Mouse (Mus musculus): ENCODE data around the gene Dnah8.

The Dnah8 gene

DNA sequence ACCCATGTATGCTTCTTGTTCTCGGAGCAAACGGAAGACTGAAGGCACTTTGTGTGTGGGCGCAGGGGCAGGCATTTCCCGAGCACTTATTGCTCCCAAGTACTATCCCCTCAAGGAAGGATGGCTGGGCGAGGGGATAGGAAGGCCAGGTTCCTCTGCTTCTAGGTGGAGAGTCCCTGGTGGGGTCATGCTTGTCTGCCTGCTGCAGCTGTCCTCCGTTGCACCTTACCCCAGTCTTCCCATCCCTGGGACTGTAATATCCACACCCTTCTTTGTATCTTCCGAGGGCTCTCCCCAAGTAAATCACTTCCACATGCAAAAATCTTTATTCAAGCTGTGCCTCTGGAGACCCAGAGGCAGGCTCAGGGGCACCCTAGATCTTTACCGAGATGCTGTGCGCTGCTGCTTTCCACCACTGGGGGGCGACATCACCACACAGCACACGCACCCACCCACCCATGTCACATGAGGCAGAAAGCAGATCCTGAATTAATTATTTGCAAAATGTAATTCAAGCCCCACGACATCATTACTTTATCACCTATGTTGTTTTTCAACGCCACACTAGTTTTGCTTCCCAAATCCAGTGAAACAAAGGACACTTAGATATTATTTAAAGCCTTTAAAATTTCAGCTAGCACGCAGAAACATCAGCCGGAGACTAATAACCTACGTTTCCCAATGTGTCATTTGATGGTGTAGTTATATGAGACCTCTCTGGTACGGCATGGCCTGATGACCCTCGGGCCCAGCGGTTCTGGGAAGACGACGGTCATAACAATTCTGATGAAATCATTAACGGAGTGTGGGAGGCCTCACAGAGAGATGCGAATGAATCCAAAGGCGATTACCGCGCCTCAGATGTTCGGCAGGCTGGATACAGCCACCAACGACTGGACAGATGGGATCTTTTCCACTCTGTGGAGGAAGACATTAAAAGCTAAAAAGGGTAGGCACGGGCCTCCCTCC lies 122.2 kb downstream of the Dnah8 start:
- in situ Hi-C loops (cut with MboI, MseI): loop anchor here (5.0 kb wide), 2 partner anchors 66 to 201 kb away; no protein-coding TSS in a partner anchor

DNA sequence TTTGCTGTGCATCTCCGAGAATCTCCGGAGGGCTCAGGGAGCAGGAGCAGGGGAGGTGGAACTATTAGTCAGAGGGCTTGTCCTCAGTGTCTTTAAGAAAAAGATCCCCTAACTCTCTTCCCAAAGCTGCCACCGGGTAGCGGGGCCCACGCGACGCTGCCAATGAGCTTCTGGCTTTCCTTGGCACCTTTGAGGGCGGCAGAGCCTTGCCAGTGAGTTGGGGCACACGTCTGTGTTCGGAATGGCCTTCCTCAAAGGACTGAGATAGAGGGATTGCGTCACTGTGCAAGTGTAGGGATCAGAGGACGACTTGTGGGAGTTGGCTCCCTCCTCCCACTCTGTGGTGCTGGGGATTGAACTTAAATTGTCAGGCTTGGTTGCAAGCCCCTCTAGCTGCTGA lies 125.2 kb downstream of the Dnah8 start:
- in situ Hi-C loops (cut with MboI, MseI): loop anchor here (5.0 kb wide), 2 partner anchors 63 to 198 kb away; no protein-coding TSS in a partner anchor

DNA sequence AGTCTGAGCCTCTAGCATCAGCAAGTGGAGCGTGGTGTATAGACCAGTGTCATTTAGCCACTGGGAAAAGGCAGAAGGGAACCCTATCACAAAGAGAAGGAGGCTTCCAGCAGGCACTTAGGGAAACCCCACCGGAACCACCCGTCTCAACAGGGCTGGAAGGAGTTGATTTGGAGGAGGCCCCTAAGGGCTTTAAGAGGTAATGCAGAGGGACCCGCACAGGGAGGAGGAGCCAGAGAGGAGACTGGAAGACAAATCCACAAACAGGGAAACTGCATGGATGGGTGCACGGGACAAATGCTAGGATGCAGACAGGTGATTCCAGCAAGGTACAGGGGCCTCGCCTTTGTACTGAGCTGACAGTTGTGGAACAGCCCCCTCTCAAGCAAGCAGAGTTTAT lies 126.1 kb downstream of the Dnah8 start:
- in situ Hi-C loops (cut with MboI, MseI): no loop called here

DNA sequence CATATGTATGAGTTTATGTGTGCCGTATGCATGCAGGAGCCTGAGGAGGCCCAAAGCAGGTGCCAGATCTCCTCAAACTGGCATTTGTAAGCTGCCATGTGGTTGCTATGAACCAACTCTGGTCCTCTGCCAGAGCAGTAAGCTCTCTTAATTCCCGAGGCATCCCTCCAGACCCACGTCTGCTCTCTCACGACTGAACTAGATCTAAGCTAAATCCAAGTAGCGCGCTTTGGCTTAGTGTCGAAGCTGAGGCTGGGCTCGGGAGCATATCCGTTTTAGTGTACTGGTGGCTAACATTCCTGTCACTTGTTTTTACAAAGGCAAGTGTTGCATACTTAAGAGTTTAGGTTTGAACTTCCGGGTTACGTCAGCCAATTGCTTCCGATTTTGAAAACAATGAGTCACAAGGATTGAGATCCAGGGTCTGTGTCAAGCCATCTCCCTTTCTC lies 128.2 kb downstream of the Dnah8 start:
- in situ Hi-C loops (cut with MboI, MseI): no loop called here

DNA sequence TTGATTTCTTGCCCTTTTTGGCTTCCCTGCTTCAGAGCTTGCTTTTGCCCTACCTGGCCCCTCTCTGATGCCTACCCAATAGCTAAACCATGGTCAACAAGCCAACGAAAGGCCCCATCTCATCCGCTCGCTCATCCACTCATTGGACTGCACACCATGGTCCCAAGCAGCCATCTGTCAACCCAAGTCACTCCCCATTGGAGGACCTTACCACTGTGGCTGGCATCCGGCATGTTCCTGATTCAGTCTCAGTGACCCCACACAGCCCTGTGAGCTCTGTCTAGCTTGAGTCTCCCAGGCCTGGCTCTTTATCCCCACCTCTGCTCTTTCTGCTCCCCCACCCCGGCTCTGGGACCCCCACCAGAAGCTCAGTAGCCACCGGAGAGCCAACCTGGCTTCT lies 129.0 kb downstream of the Dnah8 start:
- in situ Hi-C loops (cut with MboI, MseI): no loop called here

DNA sequence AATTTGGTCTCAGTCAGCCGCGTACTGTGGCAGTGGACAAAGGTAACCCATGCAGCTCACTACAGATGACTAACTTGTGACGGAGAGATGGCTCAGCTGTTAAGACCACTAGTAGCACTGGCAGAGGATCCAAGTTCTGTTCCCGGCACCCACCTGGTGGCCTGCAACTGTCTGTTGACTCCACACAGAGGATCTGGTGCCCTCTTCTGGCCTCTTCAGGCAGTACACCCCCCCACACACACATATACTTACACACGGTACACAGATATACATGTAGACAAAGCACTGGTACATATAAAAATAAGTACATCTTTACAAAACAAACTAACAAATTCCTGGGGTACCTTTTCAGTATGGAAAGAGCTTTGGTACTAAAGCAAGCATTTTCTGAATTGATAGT lies 132.6 kb downstream of the Dnah8 start:
- in situ Hi-C loops (cut with MboI, MseI): no loop called here

DNA sequence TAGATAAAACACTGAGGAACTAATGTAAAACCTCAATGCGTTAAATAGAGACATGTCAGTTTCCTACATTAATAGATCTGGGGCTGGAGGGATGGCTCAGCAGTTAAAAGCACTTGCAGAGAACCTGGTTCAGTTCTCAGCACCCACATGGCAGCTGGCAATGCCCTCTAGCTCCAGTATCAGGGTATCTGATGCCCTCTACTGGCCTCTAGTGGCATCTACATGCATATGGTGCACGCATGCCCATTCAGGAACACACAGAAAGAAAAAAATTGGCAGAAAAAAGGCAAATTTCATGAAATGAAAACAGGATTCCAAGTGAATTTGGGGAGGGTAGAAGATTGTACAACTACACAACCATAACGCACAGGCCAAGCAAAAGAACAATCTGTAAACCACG lies 136.2 kb downstream of the Dnah8 start:
- in situ Hi-C loops (cut with MboI, MseI): no loop called here

DNA sequence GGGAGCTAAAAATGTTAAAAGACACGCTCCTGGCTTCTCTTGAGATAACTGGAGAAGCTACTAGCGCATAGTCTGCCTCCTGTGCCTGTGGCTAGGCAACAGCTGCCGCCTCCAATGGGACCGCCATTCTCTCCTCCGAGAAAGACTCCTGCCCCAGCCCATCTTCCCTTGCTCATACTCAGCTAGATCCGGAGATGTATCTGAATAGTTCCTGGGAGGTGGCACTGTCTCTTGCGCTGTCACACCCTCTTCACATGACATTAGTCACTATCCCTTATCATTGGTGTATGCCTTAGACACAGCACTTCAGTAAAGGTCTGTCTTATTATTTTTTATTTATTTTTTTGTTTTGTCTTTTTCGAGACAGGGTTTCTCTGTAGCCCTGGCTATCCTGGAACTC lies 140.1 kb downstream of the Dnah8 start:
- in situ Hi-C loops (cut with MboI, MseI): no loop called here

DNA sequence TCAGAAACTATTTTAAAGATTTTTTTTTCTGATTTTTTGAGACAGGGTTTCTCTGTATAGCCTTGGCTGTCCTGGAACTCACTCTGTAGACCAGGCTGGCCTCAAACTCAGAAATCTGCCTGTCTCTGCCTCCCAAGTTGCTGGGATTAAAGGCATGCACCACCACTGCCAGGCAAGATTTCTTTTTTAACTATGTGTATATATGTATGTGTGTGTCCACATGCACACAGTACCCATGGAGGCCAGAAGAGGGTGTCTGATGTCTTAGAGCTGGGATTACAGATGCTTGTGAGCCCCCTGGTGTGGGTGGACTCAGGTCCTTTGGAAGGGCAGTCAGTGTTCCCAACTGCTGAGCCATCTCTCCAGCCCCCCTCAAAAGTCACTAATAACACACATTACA lies 150.3 kb downstream of the Dnah8 start:
- in situ Hi-C loops (cut with MboI, MseI): loop anchor here (10.0 kb wide), 1 partner anchor 1130 kb away; no protein-coding TSS in a partner anchor

DNA sequence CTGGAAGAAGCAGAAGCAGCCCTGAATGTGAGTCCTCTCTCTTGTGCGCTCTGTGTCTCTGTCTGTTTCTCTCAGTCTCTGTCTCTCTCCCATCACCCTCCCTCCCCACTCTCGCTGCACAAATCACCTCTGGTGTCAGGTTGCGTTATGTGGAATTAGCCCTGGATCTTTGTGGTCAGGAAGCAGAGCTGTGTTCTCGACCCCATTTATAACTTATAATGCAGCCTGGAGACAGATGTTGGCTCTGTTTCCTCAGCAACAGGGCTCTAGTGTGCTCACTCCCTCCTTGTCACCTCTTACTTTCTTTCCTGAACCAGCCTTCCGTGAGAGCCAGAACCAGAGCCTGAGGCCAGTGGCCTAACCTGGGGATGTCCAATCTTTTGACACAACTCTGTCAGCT lies 150.9 kb downstream of the Dnah8 start:
- in situ Hi-C loops (cut with MboI, MseI): loop anchor here (10.0 kb wide), 1 partner anchor 1130 kb away; no protein-coding TSS in a partner anchor

DNA sequence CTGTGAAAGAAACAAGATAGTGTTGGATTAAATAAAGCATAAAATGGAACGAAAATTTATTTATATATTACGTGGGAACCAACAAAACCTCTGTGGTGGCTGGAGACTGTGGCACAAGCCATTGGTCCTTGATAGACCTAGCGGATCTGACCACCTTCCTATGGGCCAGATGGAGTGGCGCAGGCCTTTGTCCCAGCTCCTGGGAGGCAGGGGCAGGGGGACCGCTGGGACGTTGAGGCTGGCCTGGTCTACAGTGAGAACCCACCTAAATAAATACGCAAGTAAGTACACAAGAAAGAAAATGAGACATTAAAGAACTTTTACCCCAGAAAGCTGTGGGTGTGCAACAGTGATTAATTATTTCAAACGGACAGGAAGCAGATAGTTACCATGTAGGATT lies 156.9 kb downstream of the Dnah8 start:
- in situ Hi-C loops (cut with MboI, MseI): no loop called here

DNA sequence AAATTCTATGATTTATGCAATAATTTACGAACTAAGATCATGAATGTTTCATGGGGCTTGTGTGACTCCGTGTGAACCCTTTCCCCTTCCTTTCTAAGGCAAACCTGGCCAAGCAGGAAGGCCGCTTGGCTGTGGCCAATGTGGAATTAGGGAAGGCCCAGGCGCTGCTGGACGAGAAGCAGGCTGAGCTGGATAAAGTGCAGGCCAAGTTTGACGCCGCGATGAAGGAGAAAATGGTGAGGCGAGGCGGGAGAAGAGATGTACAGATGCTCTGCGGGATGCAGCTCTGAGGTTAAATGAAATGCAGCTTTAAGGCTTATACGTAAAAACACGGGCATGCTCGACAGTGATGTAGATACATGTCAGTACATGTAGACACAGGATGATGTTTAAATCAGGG lies 158.1 kb downstream of the Dnah8 start:
- in situ Hi-C loops (cut with MboI, MseI): no loop called here

DNA sequence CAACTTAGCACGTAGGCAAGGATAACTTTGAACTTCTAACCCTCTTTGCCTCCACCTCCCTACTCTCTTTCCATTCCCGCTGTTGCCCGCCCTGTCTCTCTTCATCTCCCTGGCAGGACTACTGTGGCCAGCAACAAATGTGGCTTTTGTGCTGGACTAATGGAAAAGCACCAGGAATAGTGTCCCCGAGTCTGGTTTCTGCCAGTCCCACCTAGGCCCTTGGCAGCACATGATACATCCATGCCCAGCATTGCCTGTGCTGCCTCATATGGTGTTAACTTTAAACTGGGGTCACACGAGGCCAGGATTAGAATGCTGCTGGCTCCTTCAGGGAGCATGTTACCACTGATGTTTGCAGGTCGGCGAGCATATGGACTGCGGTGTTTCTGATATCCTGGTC lies 164.2 kb downstream of the Dnah8 start:
- in situ Hi-C loops (cut with MboI, MseI): no loop called here

DNA sequence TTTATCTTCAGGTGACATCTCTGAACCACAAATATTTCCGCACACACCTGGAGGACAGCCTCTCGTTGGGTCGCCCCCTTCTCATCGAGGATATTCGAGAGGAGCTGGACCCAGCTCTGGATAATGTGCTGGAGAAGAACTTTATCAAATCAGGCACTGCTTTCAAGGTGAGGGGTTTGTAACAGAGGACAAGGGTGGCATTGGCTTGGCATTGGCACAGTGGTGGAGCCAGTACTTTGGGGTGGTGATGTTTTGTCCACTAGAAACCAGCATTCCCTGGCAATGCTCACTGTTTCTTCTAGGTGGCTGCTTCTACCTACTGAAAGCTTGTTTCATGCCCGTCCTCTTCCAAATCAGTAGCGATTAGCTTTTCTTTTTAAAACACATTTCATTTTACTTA lies 166.7 kb downstream of the Dnah8 start:
- in situ Hi-C loops (cut with MboI, MseI): no loop called here

DNA sequence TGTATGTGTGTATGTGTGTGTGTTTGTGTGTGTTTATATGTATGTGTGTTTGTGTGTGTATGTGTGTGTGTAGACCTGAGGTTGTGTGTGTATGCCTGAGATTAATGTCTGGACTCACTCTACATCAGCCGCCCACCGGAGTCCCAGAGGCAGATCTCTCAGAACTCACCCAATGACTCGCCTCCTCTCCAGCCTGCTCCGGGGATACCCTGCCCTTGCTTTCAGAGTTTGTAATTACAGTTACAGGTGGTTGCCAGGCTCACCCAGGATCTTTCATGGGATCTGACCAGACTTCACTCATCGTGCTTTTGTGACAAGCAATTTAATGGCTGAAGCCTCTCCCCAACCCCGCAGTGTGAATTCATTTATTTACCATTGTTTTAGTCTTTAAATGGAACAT lies 168.2 kb downstream of the Dnah8 start:
- in situ Hi-C loops (cut with MboI, MseI): no loop called here

DNA sequence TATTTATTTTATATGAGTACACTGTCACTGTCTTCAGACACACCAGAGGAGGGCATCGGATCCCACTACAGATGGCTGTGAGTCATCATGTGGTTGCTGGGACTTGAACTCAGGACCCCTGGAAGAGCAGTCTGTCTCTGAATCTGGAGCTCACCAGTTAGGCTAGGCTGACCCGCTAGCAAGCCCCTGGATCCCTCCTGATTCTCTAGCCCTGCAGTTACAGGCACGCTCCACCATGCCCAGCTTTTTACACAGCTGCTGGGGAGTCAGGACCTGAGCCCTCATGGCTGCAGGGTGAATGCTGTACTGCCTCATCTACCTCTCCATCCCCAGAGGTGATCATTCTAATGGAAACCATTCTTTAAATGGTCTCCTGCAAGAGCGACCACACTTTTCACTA lies 172.5 kb downstream of the Dnah8 start:
- in situ Hi-C loops (cut with MboI, MseI): no loop called here

DNA sequence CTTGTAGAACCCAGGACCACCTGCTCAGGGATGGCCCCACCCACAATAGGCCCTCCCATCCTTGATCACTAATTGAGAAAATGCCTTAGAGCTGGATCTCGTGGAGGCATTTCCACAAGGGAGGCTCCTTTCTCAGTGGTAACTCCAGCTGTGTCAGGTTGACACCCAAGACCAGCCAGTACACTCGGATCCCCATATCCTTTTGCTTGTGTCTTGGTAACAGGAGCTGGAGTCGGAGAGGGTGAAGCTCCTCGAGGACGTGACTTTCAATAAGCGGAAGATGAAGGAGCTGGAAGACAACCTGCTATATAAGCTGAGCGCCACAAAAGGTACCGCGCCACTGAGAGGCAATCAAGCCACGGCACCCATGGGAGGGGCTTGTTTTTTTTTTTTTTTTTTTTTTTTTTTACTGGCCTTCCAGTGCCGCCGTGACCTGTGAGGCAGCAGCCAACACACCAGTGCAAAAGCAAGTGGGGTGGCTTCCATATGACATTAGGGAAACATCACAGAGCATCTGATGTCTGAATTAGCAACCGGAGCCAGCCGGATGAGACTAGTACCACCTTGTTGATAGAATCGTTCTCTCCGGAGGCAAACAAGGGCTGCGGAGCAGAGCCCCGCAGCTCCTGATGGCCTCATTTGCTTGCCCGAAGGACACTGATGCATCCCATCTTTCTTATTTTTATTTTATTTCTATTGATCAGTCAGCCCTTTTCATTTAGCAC lies 176.3 kb downstream of the Dnah8 start:
- in situ Hi-C loops (cut with MboI, MseI): no loop called here

DNA sequence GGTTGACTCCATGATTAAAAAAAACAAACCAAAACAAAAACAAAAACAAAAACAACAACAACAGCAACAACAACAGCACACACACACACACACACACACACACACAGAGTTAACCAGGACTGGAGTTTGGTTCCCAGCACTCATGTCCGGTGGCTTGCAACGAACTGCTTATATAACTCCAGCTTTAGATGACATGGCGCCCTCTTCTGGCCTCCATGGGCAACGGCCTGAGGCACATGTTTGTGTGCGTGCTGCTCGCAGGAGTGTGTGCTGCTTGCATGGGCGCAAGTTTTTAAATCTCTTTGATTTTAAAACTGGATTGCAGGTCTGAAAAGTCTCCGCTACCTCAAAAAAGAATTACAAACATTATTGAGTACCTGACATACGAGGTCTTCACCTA lies 179.5 kb downstream of the Dnah8 start:
- in situ Hi-C loops (cut with MboI, MseI): no loop called here

DNA sequence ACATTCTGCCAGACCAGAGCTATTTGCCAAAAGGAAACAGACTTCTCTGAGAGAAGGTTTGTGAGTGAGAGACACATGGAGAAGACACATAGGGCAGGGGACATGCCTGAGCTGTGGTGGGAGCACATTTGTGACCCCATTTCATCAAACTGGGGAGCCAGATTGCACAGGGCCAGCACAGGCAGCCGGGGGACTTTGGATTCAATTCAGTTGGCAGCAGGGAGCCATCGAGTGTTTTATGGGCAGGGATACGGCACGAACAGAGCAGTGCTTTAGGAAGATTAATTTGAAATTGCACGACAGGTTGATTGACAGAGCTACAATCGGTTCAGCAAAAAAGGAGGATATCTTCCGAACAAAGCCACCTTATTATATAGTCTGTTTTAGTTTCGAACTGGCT lies 180.8 kb downstream of the Dnah8 start:
- in situ Hi-C loops (cut with MboI, MseI): no loop called here

DNA sequence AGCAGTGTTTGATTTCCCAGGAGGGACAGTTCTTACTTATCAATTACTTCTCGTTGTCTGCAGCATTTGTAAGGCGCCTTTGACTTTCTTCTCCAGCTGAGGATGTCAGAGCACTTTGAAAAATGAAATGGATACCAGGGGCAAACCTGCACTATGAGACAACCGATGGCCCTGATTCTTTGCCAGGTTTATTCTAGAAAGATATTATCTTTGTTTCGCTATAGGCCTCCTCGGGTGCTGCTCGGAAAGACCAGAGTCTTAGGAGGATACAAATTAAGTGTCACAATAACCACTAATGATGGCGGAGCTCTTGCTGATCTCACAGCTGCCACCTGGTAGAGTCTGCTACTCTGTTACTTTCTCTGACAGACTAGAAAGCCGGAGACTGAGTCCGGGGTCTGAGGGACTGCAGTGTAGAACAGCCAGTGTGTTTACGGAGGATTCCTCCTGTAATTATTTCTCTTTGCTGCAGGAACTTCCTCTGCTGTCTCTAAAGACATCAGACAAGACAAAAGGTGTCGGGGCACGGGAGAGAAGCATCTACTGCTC lies 181.4 kb downstream of the Dnah8 start:
- in situ Hi-C loops (cut with MboI, MseI): no loop called here

DNA sequence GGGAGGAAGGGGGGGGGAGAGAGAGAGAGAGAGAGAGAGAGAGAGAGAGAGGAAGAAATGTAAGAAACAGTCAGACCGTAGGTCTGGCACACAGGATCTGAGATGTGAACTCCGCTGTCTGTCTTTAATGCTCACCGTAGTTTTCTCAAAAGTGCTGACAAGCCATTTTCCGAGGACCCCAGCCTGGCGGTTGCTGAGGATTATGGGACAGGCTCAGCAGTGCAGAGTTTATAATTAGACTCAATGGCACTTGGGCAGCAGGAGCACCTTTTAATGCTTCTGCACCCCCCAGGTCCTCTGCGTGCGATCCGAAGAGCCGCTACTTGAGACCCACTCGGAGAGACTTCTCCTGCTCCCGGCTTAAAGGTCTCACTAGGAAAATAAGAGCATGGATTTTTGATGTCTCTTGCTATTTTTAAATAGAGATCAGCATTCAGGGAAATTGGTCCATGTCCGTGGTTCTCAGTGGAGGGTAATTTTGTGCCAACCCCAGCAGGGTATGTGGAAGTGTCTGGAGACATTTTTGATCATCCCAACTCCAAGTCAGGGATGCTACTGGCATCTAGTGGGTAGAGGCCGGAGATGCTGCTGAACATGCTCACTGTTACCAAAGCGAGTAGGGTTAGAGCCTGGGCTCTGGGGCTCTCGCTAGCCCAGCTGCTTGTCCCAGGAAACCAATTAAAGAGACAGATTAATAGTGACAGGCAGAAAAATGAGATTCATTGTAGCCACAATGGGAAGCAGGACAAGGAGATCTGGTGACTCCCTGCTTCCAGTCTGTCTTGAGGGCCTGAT lies 184.9 kb downstream of the Dnah8 start:
- in situ Hi-C loops (cut with MboI, MseI): no loop called here
